Mouse (Mus musculus) frontal cortex, postnatal 14 days (tissue): ENCODE data around the gene Mysm1.

Experiments
- DNase-seq, 2 experiments: peaks; one replicate each; pipeline ENCODE4 v3.0.0; 2022; ENCODE audit warnings: low spot score in 2 of 2

The Mysm1 gene

DNA sequence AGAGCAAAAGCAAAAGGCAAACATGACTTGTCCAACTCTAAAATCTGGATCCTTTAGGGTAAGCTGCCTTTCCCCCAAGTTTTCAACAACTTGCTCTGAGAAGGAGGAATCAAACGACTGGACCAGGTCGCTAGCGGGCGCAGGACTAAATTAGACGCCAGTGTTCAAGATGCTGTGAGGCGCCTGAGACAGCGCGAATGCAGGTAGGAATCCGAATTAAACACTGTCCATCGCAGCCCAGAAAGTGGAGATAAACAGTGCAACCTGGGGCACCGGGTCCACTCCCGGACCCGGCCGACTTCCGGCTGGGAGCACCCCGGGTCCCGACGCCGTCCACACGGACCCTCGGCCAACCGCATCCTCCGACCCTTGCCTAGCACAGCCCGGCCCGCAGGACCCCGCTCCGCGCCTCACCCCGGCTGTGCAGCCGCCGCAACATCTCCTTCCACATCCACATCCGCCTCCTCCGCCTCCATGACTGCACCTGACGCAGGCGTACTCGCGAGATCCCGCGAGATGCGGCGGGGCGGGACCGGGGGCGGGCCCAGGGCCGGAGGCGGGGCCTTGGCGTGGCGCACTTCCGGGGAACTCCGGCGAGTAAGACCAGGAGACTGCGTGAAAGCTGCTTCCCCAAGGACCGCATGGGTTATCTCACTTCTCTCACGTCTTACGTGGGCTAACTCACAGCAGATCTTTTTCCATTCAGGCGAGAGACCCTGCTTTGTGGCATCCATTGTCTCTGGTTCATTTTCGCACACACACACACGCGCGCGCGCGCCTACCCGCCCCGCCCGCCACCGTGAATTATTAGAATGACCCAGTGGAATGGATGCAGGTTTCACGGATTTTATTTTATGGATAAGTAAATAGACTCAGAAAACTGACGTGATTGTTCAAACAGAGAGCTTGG lies at the start of gene Mysm1:
Gene Mysm1, minus strand, starts transcription at position 511 of the 910 bp plus-strand sequence.
- peak; percentile 89 to 90 for DNase-seq

DNA sequence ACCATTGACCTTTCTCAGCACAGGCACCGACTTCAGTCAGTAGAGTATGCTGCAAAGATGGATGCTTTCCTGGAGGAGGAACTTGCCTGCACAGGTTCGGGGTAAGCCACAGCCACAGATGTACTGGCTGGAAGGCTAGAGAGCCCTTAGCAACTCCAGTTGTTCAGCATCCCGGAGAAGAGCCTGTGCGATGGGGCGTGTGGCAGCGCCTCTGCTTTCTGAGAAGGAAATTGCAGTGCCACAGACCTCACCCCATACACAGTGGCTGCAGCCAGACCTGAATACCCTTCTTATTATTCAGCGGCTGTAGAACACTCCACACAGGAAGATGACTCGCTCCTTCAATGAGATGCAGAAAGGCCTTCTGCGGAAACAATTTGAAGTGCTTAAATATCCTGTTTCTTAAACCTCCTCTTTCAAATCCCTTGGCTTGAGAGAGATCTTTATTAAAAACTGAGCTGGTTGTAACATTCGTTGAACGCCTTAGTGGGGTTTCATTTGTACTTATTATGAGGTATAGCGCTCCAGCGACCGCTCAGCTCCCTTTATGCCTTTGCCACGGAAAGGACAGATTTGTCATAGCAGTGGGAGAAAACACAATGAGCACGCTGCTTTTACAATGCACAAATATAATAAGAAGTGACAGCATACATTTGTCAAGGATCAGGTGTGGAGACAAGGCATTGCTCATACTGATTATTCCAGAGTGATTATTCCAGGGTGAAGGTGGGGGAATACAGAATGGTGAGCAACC lies 47.1 kb upstream of the Mysm1 start:
- DNase-seq = no peak

- DNase-seq = no peak
Measured at GRCm38 (mm10) chr4:95023350-95023953, 44.6 kb upstream of the Mysm1 start.

- DNase-seq = no peak
Measured at GRCm38 (mm10) chr4:95021649-95022637, 43.0 kb upstream of the Mysm1 start.

- DNase-seq = no peak
Measured at GRCm38 (mm10) chr4:95020201-95020600, 41.3 kb upstream of the Mysm1 start.

- DNase-seq = no peak
Measured at GRCm38 (mm10) chr4:95018221-95018620, 39.3 kb upstream of the Mysm1 start.

GRCm38 (mm10) chr4:95012706-95013105 lies 33.8 kb upstream of the Mysm1 start:
- DNase-seq = no peak

DNA sequence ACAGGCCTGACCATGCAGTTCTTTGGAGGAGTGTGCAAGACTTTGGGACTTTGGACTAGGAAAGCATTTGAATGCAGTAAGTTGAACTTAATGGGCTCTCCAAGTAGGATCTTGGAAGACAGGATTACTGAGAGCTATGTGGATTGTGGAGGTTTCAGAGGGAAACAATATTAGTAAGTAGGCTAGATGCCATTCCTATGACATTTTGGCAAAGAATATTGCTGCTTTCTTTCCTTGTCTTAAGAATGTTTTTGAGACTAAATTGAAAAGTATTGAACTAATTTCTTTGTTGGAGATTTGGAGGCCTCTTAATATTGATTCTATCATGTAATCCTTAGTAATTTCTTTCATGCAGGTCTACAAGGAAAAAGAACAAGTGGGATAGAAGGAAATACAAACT lies 33.4 kb upstream of the Mysm1 start:
- DNase-seq = no peak

GRCm38 (mm10) chr4:95008175-95009057 lies 29.5 kb upstream of the Mysm1 start:
- DNase-seq = peak; percentile 40 to 77

- no peak for DNase-seq
Measured at GRCm38 (mm10) chr4:95007759-95008158, 28.9 kb upstream of the Mysm1 start.

- no peak for DNase-seq
Measured at GRCm38 (mm10) chr4:95005251-95005830, 26.4 kb upstream of the Mysm1 start.

- no peak for DNase-seq
Measured at GRCm38 (mm10) chr4:95001043-95001775, 22.3 kb upstream of the Mysm1 start.

DNA sequence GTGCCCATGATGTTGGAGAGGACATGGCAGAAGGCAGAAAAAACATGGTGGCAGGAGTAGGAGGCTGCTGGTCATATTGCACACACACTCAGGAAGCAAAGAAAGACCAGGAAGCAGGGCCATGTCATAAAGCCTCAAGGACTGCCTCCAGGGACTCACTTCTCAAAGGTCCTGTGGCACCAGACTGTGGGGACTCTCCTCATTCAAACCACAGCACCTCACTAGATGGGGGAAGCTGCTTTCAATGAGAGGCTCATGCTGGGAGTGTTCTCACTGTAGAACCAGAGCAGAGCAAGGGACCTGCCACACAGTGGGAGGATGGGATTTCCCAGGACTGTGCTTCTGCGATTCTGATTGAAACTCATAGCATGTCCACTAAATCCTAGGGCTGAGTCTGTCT lies 21.2 kb upstream of the Mysm1 start:
- DNase-seq = no peak

DNA sequence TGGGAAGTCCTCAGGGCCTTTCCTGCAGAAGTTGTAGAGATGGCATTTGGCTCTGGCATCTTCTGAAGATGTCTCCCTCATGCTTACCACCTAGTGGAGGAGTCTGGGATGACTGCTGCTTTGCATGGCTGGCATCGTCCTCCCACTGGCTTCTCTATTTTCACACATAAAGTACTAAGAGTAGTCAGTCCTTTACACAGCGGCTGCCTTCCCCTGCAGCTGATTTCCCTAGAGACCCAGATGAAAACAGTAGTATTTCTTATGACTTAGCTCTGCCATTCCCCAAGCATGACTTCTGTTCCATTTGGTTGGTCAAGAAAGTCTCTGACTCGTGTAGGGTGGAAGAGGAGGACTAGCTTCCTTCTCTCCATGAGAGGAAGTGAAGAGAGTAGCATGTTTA lies 20.3 kb upstream of the Mysm1 start:
- no peak for DNase-seq

DNA sequence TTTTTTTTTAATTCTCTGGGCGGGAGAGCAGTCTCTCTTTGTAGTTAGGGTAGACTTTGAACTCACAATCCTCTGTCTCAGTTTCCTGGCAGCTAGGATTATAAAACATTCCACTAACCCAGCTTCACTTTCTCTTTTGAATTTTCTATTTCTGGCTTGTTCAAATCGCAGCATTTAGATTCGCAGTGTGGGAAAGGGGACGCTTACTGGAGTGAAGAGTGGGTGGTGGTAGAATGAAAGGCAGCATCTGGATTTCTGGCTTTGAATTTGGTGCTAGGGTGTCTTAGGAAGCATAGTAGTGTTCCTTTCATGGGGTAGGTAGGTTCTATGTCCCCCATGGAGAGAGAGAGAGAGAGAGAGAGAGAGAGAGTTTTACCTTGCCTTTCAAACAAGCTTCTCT lies 17.0 kb upstream of the Mysm1 start:
- no peak for DNase-seq

- DNase-seq = no peak
Measured at GRCm38 (mm10) chr4:94990204-94990603, 11.3 kb upstream of the Mysm1 start.

DNA sequence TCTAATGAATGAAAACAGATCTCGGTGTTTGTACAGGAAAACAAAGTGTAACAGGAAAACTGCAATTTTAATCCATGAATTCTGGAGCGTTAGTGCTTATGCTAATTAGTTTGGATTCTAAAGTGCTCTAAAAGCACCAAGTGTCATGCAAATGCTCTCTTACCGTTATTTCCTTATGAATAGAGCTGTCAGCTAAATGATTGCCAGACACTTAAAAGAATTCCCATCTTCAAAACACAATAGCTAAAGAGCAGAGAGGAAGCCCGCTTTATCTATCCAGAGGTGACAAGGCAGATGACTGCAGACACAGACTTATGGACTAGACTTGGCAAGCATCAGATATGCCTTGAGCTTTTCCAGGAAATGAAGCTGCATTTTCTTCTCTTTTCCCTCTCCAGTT lies 8.8 kb upstream of the Mysm1 start:
- no peak for DNase-seq

DNA sequence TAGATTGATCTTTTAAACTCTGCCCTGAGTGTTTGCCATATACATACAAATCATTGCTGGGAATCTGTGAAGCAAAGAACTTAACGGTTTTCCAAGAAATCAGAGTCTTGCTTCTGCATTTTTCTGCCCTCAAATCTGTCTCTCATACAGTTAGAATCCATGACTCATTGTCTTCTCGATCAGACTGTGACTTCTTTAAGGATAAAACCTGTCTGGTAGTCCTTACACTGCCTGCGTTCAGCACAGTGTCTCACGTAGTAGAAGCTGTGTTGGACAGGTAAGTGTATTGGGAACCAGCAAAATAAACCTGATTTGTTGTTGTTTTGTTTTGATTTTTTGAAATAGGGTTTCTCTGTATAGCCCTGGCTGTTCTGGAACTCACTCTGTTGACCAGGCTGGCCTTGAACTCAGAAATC lies 608 bp upstream of the Mysm1 start:
- no peak for DNase-seq

GRCm38 (mm10) chr4:94973321-94973720 lies 5.6 kb downstream of the Mysm1 start:
- DNase-seq = no peak
